Mouse (Mus musculus): ENCODE measurements around the gene Ganc.

The Ganc gene

GRCm38 (mm10) chr2:120450724-120451123 lies 47.0 kb downstream of the Ganc start:
- no peak for DNase-seq (ENCODE audit: low spot score in 2 of 2)

GRCm38 (mm10) chr2:120452600-120452999 lies 48.9 kb downstream of the Ganc start:
- no peak for DNase-seq (ENCODE audit: low spot score in 2 of 2)

GRCm38 (mm10) chr2:120454987-120455386 lies 51.3 kb downstream of the Ganc start:
- DNase-seq (ENCODE audit: low spot score in 2 of 2): no peak

GRCm38 (mm10) chr2:120455719-120456118 lies 52.0 kb downstream of the Ganc start, which contains the start of gene Capn3:
Gene Capn3, plus strand, starts transcription at chr2:120456019.
- no peak for DNase-seq (ENCODE audit: low spot score in 2 of 2)

- peak in 1 of 2 experiments; percentile 26 for DNase-seq (ENCODE audit: low spot score in 2 of 2)
These were observed 56.5 kb downstream of the Ganc start for GRCm38 (mm10) chr2:120460216-120460615.

GRCm38 (mm10) chr2:120463328-120463727 lies 59.6 kb downstream of the Ganc start:
- DNase-seq (ENCODE audit: low spot score in 2 of 2): no peak

DNA sequence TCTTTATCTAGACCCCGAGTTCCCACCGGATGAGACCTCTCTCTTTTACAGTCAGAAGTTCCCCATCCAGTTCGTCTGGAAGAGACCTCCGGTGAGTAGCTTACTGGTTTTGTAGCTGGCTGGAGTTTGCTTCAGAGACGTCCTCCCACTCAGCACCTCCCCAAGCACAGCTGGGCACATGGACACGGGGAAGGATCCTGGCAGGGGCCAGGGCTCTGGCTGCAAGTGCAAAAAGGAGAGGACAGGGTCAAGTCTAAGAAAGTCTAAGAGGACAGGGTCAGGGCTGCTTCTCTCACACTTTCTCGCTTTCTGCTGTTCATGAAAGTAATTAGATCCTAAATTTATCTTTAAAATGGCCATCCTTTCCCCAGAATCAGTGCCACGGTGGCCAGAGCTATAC lies 60.4 kb downstream of the Ganc start:
- peak in 1 of 2 experiments; percentile 27 for DNase-seq (ENCODE audit: low spot score in 2 of 2)

- DNase-seq (ENCODE audit: low spot score in 2 of 2): peak in 1 of 2 experiments; percentile 23
These were observed 61.2 kb downstream of the Ganc start for GRCm38 (mm10) chr2:120464732-120465396.

DNA sequence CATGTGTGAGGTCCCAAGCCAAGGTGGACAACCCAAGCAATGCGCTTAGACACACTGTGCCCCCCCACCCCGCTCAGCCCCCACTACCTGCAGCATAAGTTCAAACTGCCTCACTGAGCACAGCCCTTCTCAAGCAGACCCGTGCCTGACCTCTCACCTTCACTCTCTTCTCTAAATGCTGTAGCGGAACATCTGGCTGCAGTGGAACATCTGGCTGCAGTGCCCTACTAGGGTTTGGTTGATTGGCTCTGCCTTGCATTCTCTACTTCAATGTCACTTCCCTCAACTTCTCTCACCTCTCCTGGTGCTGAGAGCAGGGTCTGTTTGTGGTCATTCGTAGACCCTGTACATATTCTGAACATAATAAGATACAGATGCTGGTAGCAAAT lies 61.7 kb downstream of the Ganc start:
- no peak for DNase-seq (ENCODE audit: low spot score in 2 of 2)

GRCm38 (mm10) chr2:120468011-120468410 lies 64.3 kb downstream of the Ganc start:
- no peak for DNase-seq (ENCODE audit: low spot score in 2 of 2)

DNA sequence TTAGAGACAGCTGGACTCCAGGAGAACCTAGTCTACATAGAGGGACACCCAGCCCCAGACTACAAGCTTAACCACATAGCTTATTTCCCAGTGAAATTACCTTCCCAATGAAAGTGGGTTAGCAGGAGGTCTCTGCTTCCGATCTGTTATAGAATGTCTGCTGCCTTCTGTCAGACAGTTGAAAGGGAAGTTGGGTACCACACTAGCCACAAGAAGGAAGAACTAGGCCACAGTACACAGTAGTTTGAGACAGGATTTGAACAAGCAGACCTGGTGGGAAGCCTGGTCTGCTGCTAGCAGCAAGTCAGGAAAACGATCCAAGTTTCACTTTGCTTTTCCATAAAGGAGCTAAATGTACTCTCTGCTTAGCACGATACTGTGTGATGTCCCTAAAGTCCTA lies 65.5 kb downstream of the Ganc start:
- DNase-seq (ENCODE audit: low spot score in 2 of 2): no peak

- DNase-seq (ENCODE audit: low spot score in 2 of 2): no peak
These were observed 66.0 kb downstream of the Ganc start for GRCm38 (mm10) chr2:120469715-120470114.

DNA sequence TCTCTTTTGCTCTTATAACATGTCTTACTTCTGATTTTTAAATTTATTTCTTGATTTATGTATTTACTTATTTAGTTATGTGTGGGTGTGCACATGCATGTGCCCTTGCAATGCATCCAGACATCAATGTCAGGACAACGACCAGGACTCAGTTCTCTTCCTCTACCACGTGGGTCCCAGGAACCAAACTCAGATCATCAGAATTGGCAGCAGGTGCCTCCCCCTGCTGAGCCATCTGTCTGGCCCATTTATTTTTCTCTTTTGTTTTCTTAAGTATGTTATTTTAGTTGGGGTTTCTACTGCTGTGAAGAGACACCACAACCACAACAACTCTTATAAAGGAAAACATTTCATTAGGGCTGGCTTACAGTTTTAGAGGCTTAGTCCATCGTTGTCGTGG lies 67.2 kb downstream of the Ganc start:
- no peak for DNase-seq (ENCODE audit: low spot score in 2 of 2)

DNA sequence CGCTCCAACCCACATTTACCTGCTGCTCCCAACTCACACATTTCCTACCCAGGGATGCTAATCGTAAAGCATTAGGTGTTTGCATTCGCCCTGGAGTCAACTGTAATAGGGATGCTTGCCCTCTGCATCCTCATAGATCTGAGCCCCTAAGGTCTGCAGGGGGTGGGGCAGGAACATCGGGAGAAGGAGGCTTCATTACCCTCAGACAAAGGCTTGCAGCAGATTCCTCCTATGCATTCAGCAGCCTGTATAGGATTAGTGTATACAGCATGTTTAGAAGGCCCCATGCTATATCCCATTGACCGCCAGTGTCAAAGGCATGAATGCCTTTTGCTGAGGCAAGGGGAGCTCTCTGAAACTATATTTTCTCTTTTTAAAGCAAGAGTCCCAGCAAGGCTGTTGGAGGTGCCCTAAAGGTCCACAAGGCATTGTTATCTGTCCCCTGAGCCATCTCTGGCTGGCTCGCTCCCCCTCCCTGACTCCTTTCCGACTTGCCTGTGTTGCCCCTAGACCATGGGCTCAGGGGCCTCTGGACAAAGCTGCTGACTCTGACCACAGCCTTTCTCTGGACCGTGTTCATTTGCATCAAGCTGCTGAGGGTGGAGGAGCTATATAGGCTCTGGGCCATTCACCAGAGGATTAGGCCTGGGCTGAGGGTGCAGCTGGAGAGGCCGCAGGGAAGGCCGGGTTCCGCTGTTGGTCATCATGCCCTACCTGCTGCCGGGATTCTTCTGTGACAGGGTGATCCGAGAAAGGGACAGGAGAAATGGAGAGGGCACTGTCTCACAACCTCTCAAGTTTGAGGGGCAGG lies 72.8 kb downstream of the Ganc start:
- DNase-seq (ENCODE audit: low spot score in 2 of 2): no peak

- peak; percentile 51 to 71 for DNase-seq (ENCODE audit: low spot score in 2 of 2)
These were observed 74.9 kb downstream of the Ganc start for GRCm38 (mm10) chr2:120478600-120478999.

DNA sequence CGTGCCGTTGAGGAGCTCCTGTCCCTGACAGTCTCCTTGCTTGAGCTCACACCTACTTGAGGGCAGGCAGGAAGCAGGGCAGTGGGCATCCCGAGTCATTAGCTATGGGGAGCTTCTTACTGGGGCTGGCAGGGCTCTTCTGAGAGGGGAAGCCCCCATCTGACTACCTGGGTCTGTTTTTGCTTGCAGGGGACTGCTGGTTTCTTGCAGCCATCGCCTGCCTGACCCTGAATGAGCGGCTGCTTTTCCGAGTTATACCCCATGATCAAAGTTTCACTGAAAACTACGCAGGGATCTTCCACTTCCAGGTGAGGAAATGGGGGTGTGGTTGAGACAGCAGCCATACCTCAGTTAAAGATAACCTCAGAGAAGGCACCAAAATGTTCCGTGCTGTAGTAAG lies 78.2 kb downstream of the Ganc start:
- no peak for DNase-seq (ENCODE audit: low spot score in 2 of 2)

- no peak for DNase-seq (ENCODE audit: low spot score in 2 of 2)
These were observed 79.1 kb downstream of the Ganc start for GRCm38 (mm10) chr2:120482506-120483389.

- no peak for DNase-seq (ENCODE audit: low spot score in 2 of 2)
These were observed 80.5 kb downstream of the Ganc start for GRCm38 (mm10) chr2:120484241-120484640.

DNA sequence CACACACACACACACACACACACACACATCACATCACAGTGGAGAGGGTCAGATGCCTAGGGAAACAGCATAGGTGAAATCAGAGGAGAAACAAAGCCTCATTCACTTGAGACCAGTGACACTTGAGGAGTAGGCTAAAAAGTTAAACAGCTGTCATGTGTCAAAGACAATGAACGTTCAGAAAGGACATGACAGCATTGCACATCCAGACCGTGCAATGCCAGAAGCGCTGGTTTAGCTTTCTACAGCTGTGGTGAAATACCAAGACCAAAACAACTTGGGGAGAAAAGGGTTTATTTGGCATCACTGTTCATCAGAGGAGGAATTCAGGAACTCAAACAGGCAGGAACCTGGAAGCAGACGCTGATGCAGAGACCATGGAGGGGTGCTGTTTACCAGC lies 89.6 kb downstream of the Ganc start:
- DNase-seq (ENCODE audit: low spot score in 2 of 2): no peak

GRCm38 (mm10) chr2:120496511-120496910 lies 92.8 kb downstream of the Ganc start:
- DNase-seq (ENCODE audit: low spot score in 2 of 2): no peak

GRCm38 (mm10) chr2:120499971-120500471 lies 96.3 kb downstream of the Ganc start:
- no peak for DNase-seq (ENCODE audit: low spot score in 2 of 2)
